8 mouse cellular contexts compared by ENCODE assay signal in the genomic region with DNA sequence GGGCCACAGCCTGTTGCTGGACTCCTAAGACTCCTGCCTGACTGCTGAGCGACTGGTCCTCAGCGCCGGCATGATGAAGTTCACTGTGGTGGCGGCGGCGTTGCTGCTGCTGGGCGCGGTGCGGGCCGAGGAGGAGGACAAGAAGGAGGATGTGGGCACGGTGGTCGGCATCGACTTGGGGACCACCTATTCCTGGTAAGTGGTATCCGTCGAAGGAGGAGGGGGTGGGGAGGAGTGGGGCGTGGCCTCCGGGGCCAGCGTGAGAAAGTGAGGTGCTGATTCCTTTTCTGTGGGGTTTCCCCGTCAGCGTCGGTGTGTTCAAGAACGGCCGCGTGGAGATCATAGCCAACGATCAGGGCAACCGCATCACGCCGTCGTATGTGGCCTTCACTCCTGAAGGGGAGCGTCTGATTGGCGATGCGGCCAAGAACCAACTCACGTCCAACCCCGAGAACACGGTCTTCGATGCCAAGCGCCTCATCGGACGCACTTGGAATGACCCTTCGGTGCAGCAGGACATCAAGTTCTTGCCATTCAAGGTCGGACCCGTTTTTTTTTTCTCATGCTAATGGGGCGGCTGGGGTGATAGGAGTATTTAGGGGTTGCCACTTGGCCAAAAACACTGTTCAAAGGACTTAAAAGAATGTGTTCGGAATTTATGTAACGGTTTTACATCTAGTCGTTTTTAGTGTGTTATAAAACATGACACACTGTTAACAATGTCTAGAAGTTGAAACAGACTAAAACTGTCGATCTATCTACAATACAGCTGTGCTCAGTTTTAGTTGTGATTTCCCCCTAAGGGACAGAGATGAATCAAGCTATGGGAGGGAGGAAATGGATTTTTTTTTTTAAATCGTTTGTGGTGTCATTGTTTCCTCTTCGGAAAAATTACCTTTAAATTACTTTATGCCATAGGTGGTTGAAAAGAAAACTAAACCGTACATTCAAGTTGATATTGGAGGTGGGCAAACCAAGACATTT. TPM values are rescaled to one million over a fixed set of nuclear protein-coding genes. Genes with fewer than 3 reads are reported as not detected.
DNase-seq lines count a peak whose midpoint lies in the region; ATAC-seq and TF ChIP-seq lines count a peak whose summit lies in the region.

No protein-coding gene starts in this region.

- peaks cover 8% of the 10 kb centered on the region for H3K4me1 ChIP-seq in cortical plate, adult 2 months (ENCODE audit: control insufficient read depth, insufficient read depth, low read length)
- H3K4me1 ChIP-seq in liver, embryonic 13.5 days (replicated peaks) = peaks cover 57% of the 10 kb centered on the region
- H3K4me1 ChIP-seq in neural tube, embryonic 14.5 days (ENCODE audit: control insufficient read depth, insufficient read depth, low read length) = peaks cover 45% of the 10 kb centered on the region

- no peak for TF ChIP-seq CTCF in cortical plate, adult 2 months (IDR thresholded peaks at IDR 0.05; ENCODE audit: extremely low read depth, insufficient read depth, low read length)

- intact Hi-C loops in heart, postnatal 14 days (cut with DNase I) = no loop called here

- no peaks in the 10 kb centered on the region for H3K9me3 ChIP-seq in liver, embryonic 13.5 days (replicated peaks)
- no peaks in the 10 kb centered on the region for H3K9me3 ChIP-seq in neural tube, embryonic 14.5 days (ENCODE audit: control insufficient read depth, low read length)

- peak; percentile 12 to 20 for DNase-seq in gastrocnemius, adult 8-10 months (ENCODE audit: low spot score in 2 of 2)
- no peak for DNase-seq in gastrocnemius, postnatal 10 days
- DNase-seq in heart, postnatal 14 days = peak; percentile 44 to 46
- DNase-seq in liver, embryonic 13.5 days = no peak
- DNase-seq in cerebellum, adult 9-10 months = no peak

- peak overlapping the region; percentile 19; the same call in 1 of the 2 replicates for H3K27ac ChIP-seq in cortical plate, adult 2 months (ENCODE audit: insufficient read depth, low read length)
- peak overlapping the region; percentile 95 for H3K27ac ChIP-seq in liver, embryonic 13.5 days
- H3K27ac ChIP-seq in neural tube, embryonic 14.5 days (ENCODE audit: low read depth, low read length) = peak overlapping the region; percentile 93

- no peak for TF ChIP-seq POLR2A in cortical plate, adult 2 months (IDR thresholded peaks at IDR 0.05; ENCODE audit: extremely low read depth, insufficient read depth, low read length)

- peak; percentile 44 for ATAC-seq in CD4-positive, CD25-positive, alpha-beta regulatory T cell, adult 4 months
- peak; percentile 7 for ATAC-seq in liver, embryonic 13.5 days (ENCODE audit: low read depth)
- ATAC-seq in neural tube, embryonic 14.5 days (ENCODE audit: low read depth) = peak; percentile 38

- peak overlapping the region; percentile 97 for H3K9ac ChIP-seq in liver, embryonic 13.5 days
- H3K9ac ChIP-seq in neural tube, embryonic 14.5 days (replicated peaks; ENCODE audit: low read depth, low read length) = peak overlapping the region; percentile 97

- WGBS in liver, embryonic 13.5 days (ENCODE audit: insufficient replicate concordance) = 2% methylated on average over 50 of the region's 50 CpGs
- WGBS in neural tube, embryonic 14.5 days = 4% methylated on average over 50 of the region's 50 CpGs

- H3K4me2 ChIP-seq in liver, embryonic 13.5 days = peak overlapping the region; percentile 80
- peak overlapping the region; percentile 85 for H3K4me2 ChIP-seq in neural tube, embryonic 14.5 days (ENCODE audit: low read depth, low read length)

- H3K36me3 ChIP-seq in liver, embryonic 13.5 days = peaks cover 52% of the 10 kb centered on the region
- H3K36me3 ChIP-seq in neural tube, embryonic 14.5 days (ENCODE audit: control insufficient read depth, insufficient read depth, low read length) = peaks cover 32% of the 10 kb centered on the region

- peak overlapping the region; percentile 84 for H3K4me3 ChIP-seq in cortical plate, adult 2 months (ENCODE audit: insufficient read depth, low read length)
- peak overlapping the region; percentile 97 for H3K4me3 ChIP-seq in liver, embryonic 13.5 days (replicated peaks)
- peak overlapping the region; percentile 96 for H3K4me3 ChIP-seq in neural tube, embryonic 14.5 days (ENCODE audit: low read depth, low read length)

- H3K27me3 ChIP-seq in liver, embryonic 13.5 days = no peaks in the 10 kb centered on the region
- H3K27me3 ChIP-seq in neural tube, embryonic 14.5 days (ENCODE audit: control insufficient read depth, insufficient read depth, low read length) = no peaks in the 10 kb centered on the region

RNA-seq across cellular contexts. Expression of a gene that starts 0.8 kb away (rescaled TPM):
- total RNA-seq in gastrocnemius, adult 8-10 months (2022) = 100 to 1,000 TPM; 149 to 179 (median 165) TPM
- 100 to 1,000 TPM; 187 to 207 TPM for total RNA-seq in gastrocnemius, postnatal 10 days (2021)
- polyA plus RNA-seq in CD4-positive, CD25-positive, alpha-beta regulatory T cell, adult 4 months (2017; shearing (Covaris generic)) = 100 to 1,000 TPM; 536 to 586 TPM
- 184 and 215 TPM in 2 replicates for polyA plus RNA-seq in cortical plate, adult 2 months (2012; rRNA removed)
- 100 to 1,000 TPM; 383 to 477 TPM for total RNA-seq in heart, postnatal 14 days (2021)
- 533 and 680 TPM in 2 replicates for polyA plus RNA-seq in liver, embryonic 13.5 days (2015; fragmentation: Nextera tagmentation; extraction: Ambion mirVana)
- 402 and 471 TPM in 2 replicates for polyA plus RNA-seq in neural tube, embryonic 14.5 days (2014; fragmentation: Nextera tagmentation; extraction: Ambion mirVana)

RNA-seq across cellular contexts. Expression of a gene that starts 17.5 kb away (rescaled TPM):
- 10 to 100 TPM; 34.1 to 36.4 (median 35.4) TPM for total RNA-seq in gastrocnemius, adult 8-10 months (2022)
- total RNA-seq in gastrocnemius, postnatal 10 days (2021) = 10 to 100 TPM; 37.7 to 46.4 TPM
- 10 to 100 TPM; 53.4 to 55.7 TPM for polyA plus RNA-seq in CD4-positive, CD25-positive, alpha-beta regulatory T cell, adult 4 months (2017; shearing (Covaris generic))
- polyA plus RNA-seq in cortical plate, adult 2 months (2012; rRNA removed) = 42.0 and 43.2 TPM in 2 replicates
- total RNA-seq in heart, postnatal 14 days (2021) = 10 to 100 TPM; 43.8 to 45.4 TPM
- 75.0 and 86.9 TPM in 2 replicates for polyA plus RNA-seq in liver, embryonic 13.5 days (2015; fragmentation: Nextera tagmentation; extraction: Ambion mirVana)
- 119 and 132 TPM in 2 replicates for polyA plus RNA-seq in neural tube, embryonic 14.5 days (2014; fragmentation: Nextera tagmentation; extraction: Ambion mirVana)

RNA-seq across cellular contexts. Expression of a gene that starts 27.2 kb away (rescaled TPM):
- total RNA-seq in gastrocnemius, adult 8-10 months (2022) = 10 to 100 TPM in 3 of 4 experiments, 1 to 10 TPM in 1; 7.4 to 13.1 (median 11.4) TPM
- 1 to 10 TPM; 8.8 to 10.0 TPM for total RNA-seq in gastrocnemius, postnatal 10 days (2021)
- 10 to 100 TPM; 49.8 to 60.5 TPM for polyA plus RNA-seq in CD4-positive, CD25-positive, alpha-beta regulatory T cell, adult 4 months (2017; shearing (Covaris generic))
- 37.1 and 38.2 TPM in 2 replicates for polyA plus RNA-seq in cortical plate, adult 2 months (2012; rRNA removed)
- total RNA-seq in heart, postnatal 14 days (2021) = 10 to 100 TPM in 1 of 2 experiments, 1 to 10 TPM in 1; 9.3 to 13.1 TPM
- polyA plus RNA-seq in liver, embryonic 13.5 days (2015; fragmentation: Nextera tagmentation; extraction: Ambion mirVana) = 30.6 and 31.1 TPM in 2 replicates
- 26.0 and 29.1 TPM in 2 replicates for polyA plus RNA-seq in neural tube, embryonic 14.5 days (2014; fragmentation: Nextera tagmentation; extraction: Ambion mirVana)

RNA-seq across cellular contexts. Expression of a gene that starts 53.6 kb away (rescaled TPM):
- total RNA-seq in gastrocnemius, adult 8-10 months (2022) = 10 to 100 TPM; 53.0 to 58.9 (median 56.3) TPM
- total RNA-seq in gastrocnemius, postnatal 10 days (2021) = 10 to 100 TPM; 46.6 to 48.1 TPM
- 10 to 100 TPM; 72.6 to 91.8 TPM for polyA plus RNA-seq in CD4-positive, CD25-positive, alpha-beta regulatory T cell, adult 4 months (2017; shearing (Covaris generic))
- polyA plus RNA-seq in cortical plate, adult 2 months (2012; rRNA removed) = 83.2 and 83.8 TPM in 2 replicates
- total RNA-seq in heart, postnatal 14 days (2021) = 10 to 100 TPM; 60.1 to 61.1 TPM
- polyA plus RNA-seq in liver, embryonic 13.5 days (2015; fragmentation: Nextera tagmentation; extraction: Ambion mirVana) = 57.7 and 61.5 TPM in 2 replicates
- 69.3 and 79.3 TPM in 2 replicates for polyA plus RNA-seq in neural tube, embryonic 14.5 days (2014; fragmentation: Nextera tagmentation; extraction: Ambion mirVana)

Comparison
In these comparisons a context has a peak if more than half of its experiments do, and no peak if none do; other contexts are left out.
1. DNase-seq: peak in gastrocnemius, adult 8-10 months (2 of 2) and heart, postnatal 14 days (2 of 2); none in gastrocnemius, postnatal 10 days (single experiment), liver, embryonic 13.5 days (single experiment) and cerebellum, adult 9-10 months (single experiment).
2. H3K27ac ChIP-seq: peak in every context shown above with its lines; median percentile 95 in liver, embryonic 13.5 days; 93 in neural tube, embryonic 14.5 days; 19 in cortical plate, adult 2 months.
3. Peak in every context shown above with its lines, with median percentiles within 50 percentile points of each other: ATAC-seq and H3K4me3 ChIP-seq.